Mouse (Mus musculus) left cerebral cortex, postnatal 4 days (tissue): Measurements from ENCODE around the gene Ehhadh. TPM values are rescaled to one million over a fixed set of nuclear protein-coding genes. Genes with fewer than 3 reads are reported as not detected.
"Not testable (repeated sequence)": the region's sequence is repeated elsewhere in the genome, so short reads cannot be mapped to it uniquely, and the experiment has no call there.

Source experiments
- DNase-seq: peaks from one replicate; pipeline ENCODE4 v3.0.0-alpha.2; 2022
- intact Hi-C: fragments of 180-260 bp; cut with DNase I; formaldehyde crosslinking; loops from one replicate; pipeline ENCODE4 v1.15.1; 2025
- total RNA-seq, 2 experiments: library from RNA; stranded (reverse); gene quantifications; 2 replicates each; pipeline ENCODE4 v1.2.3; 2021

Gene Ehhadh
- total RNA-seq, result 1 to 10 TPM; 1.1 to 1.5 TPM

DNA sequence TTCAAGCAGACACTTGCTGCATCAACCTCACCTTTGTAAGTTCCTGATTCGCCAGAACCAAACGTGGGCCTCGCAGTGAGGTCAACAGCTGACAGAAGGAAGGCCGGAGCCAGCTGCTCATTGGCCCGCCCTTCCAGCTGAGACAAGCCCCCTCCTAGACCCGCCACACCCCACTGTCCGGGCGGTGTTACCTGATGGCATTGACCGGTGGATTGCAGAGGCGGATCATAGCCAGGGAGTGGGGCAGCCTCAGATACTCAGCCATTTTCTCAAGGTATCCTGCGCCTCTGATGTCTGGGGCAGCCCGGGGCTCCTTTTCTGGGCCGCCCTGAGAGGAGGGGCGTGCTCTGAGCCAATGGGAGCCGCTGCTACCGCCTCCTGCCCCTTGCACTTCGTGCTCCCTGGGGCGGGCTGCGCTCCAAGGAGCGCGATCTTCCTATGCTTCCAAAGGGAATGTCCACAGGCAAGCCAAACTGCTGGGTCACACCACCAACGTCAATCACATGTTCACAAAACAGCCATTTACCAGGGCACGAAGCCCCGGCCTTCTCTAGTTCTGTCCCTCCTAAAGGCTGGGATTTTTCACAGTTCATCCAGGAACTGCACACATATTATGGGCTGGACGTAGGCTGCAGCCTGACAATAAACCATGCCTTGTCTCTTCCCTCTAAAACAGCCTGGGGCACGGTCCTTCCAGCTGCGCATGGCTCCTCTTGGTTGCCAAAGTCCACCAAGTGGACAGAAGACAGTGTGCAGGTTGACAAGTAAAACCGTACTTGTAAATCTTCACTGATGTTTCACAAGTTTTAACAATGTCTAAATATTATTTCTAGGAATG lies at the start of gene Ehhadh:
Gene Ehhadh (minus strand): TSS at position 292 of the 838 bp plus-strand sequence.
- intact Hi-C loops, result no loop called here
- peak; percentile 51 for DNase-seq

- DNase-seq, result no peak
Measured at GRCm38 (mm10) chr16:21836311-21837072, 48.9 kb upstream of the Ehhadh start.

GRCm38 (mm10) chr16:21835584-21835931 lies 48.0 kb upstream of the Ehhadh start:
- intact Hi-C loops, result loop anchor here (5.0 kb wide), 1 partner anchor 177 kb away; no protein-coding TSS in a partner anchor
- no peak for DNase-seq

More at GRCm38 (mm10) chr16:21836311-21837072, 48.9 kb upstream of the Ehhadh start:
- intact Hi-C loops, result loop anchor here (5.0 kb wide), 1 partner anchor 176 kb away; no protein-coding TSS in a partner anchor

GRCm38 (mm10) chr16:21834866-21835583 lies 47.4 kb upstream of the Ehhadh start:
- intact Hi-C loops, result loop anchor here (5.0 kb wide), 1 partner anchor 177 kb away; no protein-coding TSS in a partner anchor
- DNase-seq, result no peak

GRCm38 (mm10) chr16:21833970-21834369 lies 46.4 kb upstream of the Ehhadh start:
- intact Hi-C loops, result no loop called here
- no peak for DNase-seq

DNA sequence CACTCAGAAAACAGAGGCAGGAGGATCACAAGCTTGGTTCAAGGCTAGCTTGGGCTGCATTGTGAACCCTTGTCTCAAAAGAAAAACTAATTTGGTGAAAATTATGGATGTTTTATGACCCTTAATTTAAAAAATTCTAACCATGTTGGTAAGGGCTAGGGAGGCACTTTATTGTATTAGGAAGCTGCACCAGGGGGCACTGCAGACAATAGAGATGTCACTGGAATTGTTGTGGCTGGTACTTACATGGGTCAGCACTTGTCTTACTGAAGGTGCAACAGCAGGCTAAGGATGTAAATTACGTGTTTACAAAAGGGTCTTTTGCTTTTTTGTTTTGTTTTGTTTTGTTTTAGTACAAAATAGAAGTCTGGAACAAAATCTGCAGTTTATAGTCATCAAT lies 45.9 kb upstream of the Ehhadh start:
- intact Hi-C loops, result no loop called here
- no peak for DNase-seq

GRCm38 (mm10) chr16:21831764-21832163 lies 44.2 kb upstream of the Ehhadh start:
- intact Hi-C loops, result no loop called here
- no peak for DNase-seq

GRCm38 (mm10) chr16:21830784-21831183 lies 43.2 kb upstream of the Ehhadh start:
- no peak for DNase-seq
- intact Hi-C loops, result no loop called here

DNA sequence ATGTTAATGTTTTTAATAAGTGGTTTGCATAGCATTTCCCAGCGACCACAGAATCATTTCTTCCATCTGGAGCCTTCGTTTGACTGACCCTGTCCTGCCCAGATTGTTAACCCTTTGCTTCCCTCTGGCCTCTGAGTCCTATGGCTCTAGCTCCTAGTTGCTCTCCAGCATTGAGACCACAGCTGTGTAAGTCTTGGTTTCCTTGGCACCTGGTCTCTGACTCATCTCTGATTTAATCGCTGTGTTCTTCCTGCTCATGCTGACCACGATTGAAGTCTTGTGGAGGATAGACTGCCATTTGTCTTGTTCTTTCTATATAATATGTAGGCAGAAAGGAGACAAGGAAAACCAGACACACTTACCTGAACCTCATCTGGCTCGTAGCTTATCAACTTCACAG lies 42.1 kb upstream of the Ehhadh start:
- intact Hi-C loops, result no loop called here
- no peak for DNase-seq

DNA sequence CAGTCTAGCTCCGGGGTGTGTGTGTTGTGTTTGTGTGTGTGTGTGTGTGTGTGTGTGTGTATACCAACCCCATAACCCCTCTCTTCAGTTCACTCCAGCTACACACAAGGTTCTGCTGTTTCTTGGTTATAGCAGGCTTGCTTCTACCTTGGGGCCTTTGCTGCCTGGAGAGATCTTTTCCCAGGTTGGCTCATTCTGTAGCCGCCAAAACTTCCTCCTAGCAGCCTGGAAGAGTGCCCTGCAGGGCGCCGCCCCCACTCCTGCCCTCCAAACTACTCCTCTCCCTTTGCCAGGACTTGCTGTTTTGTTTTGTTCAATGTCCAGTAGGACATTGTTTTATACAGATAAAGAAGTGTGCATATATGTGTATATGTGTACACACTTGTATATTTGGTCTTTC lies 40.0 kb upstream of the Ehhadh start:
- DNase-seq, result no peak
- intact Hi-C loops, result no loop called here

- intact Hi-C loops, result no loop called here
- DNase-seq, result no peak
Measured at GRCm38 (mm10) chr16:21827153-21827552, 39.5 kb upstream of the Ehhadh start.

GRCm38 (mm10) chr16:21825612-21826031 lies 38.0 kb upstream of the Ehhadh start:
- intact Hi-C loops, result no loop called here

GRCm38 (mm10) chr16:21818629-21819028 lies 31.0 kb upstream of the Ehhadh start:
- DNase-seq, result no peak
- intact Hi-C loops, result loop anchor here (10.0 kb wide), 1 partner anchor 334 kb away; no protein-coding TSS in a partner anchor

More at GRCm38 (mm10) chr16:21825612-21826031, 38.0 kb upstream of the Ehhadh start:
- DNase-seq, result no peak

- intact Hi-C loops, result loop anchor here (10.0 kb wide), 1 partner anchor 333 kb away; no protein-coding TSS in a partner anchor
- no peak for DNase-seq
Measured at GRCm38 (mm10) chr16:21818132-21818531, 30.5 kb upstream of the Ehhadh start.

GRCm38 (mm10) chr16:21815669-21816010 lies 28.0 kb upstream of the Ehhadh start:
- intact Hi-C loops, result loop anchor here (10.0 kb wide), 1 partner anchor 331 kb away; no protein-coding TSS in a partner anchor
- DNase-seq, result peak; percentile 31

- intact Hi-C loops, result loop anchor here (10.0 kb wide), 1 partner anchor 330 kb away; no protein-coding TSS in a partner anchor
- DNase-seq, result peak; percentile 31
Measured at GRCm38 (mm10) chr16:21814861-21815668, 27.5 kb upstream of the Ehhadh start.

DNA sequence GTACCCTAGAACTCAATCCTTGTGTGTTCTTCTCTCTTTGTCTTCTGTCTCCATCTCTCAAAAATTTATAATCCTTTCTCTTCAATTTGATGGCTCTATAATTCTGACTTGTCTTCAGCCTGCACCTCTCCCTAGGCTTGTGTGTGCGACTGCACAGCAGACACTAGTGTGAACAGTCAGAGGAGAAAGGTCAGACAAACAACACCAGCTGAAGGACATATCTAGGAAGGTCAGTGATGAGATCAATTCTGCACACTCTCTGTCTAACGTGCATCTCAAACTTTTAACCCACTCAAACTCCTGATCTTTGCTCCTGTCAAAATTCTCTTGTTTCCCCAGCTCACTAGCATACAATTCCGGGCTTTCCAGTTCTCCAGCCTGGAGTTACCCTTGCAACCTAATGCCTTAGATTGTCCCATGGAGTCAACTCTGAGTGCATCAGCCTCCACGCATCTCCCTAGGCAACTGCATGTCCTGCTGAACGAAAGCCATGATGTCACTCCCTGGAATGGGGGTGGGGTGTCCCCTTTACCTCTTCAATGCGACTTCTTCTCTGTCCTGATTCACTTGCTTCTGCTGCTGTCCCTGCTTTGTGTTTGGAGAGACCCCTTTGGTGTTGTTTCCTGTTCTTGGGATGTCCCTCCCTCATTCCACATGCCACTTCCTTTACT lies 25.7 kb upstream of the Ehhadh start:
- no peak for DNase-seq
- intact Hi-C loops, result loop anchor here (10.0 kb wide), 1 partner anchor 328 kb away; no protein-coding TSS in a partner anchor

GRCm38 (mm10) chr16:21807786-21808185 lies 20.2 kb upstream of the Ehhadh start:
- intact Hi-C loops, result not testable (repeated sequence)

GRCm38 (mm10) chr16:21806892-21807291 lies 19.3 kb upstream of the Ehhadh start:
- intact Hi-C loops, result no loop called here
- no peak for DNase-seq

More at GRCm38 (mm10) chr16:21807786-21808185, 20.2 kb upstream of the Ehhadh start:
- not testable (repeated sequence) for DNase-seq
